Mouse (Mus musculus) bone marrow macrophage, adult 2 months (primary cell): ENCODE results near the gene Map2k7. TPM values are rescaled to one million over a fixed set of nuclear protein-coding genes. Genes with fewer than 3 reads are reported as not detected.
A peak's percentile ranks its signal among the peaks of the same experiment; 100 is the strongest.

Experiments used
- H3K27ac ChIP-seq: 2 replicates; pipeline ENCODE4 v1.5.1; 2012; ENCODE audit warnings: low read depth, low read length; ENCODE audit not compliant: insufficient read depth
- H3K4me1 ChIP-seq: 2 replicates; pipeline ENCODE4 v1.6.1; 2012; ENCODE audit warnings: low read length; ENCODE audit not compliant: control insufficient read depth, insufficient read depth
- H3K4me3 ChIP-seq: 2 replicates; pipeline ENCODE4 v1.5.1; 2012; ENCODE audit warnings: mild to moderate bottlenecking, low read length, moderate library complexity; ENCODE audit not compliant: insufficient read depth
- CTCF ChIP-seq: IDR thresholded peaks from 2 replicates; pipeline ENCODE4 v1.5.1; 2012; ENCODE audit warnings: low read depth, mild to moderate bottlenecking, low read length, moderate library complexity
- POLR2A ChIP-seq: IDR thresholded peaks from 2 replicates; pipeline ENCODE4 v1.6.1; 2012; ENCODE audit warnings: mild to moderate bottlenecking, low read depth, low read length, borderline replicate concordance
- polyA plus RNA-seq: library from polyadenylated mRNA; stranded (reverse); fragments of >200 nt; gene quantifications from 2 replicates; pipeline ENCODE4 v1.2.4, GENCODE M21; 2012; ENCODE audit not compliant: missing spikeins, insufficient read depth, insufficient read length

Gene Map2k7
- polyA plus RNA-seq: 75.4 and 77.0 TPM in 2 replicates

- TF ChIP-seq CTCF (no peak), POLR2A (no peak)
- Histone ChIP-seq H3K4me1 (peaks cover 18% of the 10 kb centered on the region), H3K27ac (peak within 1 kb of the TSS; percentile 88), H3K4me3 (peak within 1 kb of the TSS; percentile 65)
Measured at GRCm38 (mm10) chr8:4238434-4239192, at the start of gene Map2k7, which contains the start of gene Gm49320. Gene Map2k7, plus strand, starts transcription at chr8:4238740. Gene Gm49320, plus strand, starts transcription at chr8:4238865.

GRCm38 (mm10) chr8:4189031-4189722 is 49.4 kb upstream of the Map2k7 start:
- H3K4me3 ChIP-seq: no peak overlapping the region
- H3K27ac ChIP-seq: no peak overlapping the region

GRCm38 (mm10) chr8:4192305-4192704 is 46.2 kb upstream of the Map2k7 start:
- Histone ChIP-seq H3K4me1 (0 out of 2 replicates have a peak, but pooled peaks cover 2% of the 10 kb centered on the region), H3K4me3 (no peak overlapping the region), H3K27ac (no peak overlapping the region)
- TF ChIP-seq POLR2A (no peak), CTCF (no peak)

More at GRCm38 (mm10) chr8:4189031-4189722, 49.4 kb upstream of the Map2k7 start:
- H3K4me1 ChIP-seq: 0 out of 2 replicates have a peak, but pooled peaks cover 2% of the 10 kb centered on the region
- TF ChIP-seq CTCF (no peak), POLR2A (no peak)

GRCm38 (mm10) chr8:4192807-4193587 is 45.5 kb upstream of the Map2k7 start:
- TF ChIP-seq POLR2A (no peak), CTCF (peak; percentile 77)
- 0 out of 2 replicates have a peak, but pooled peaks cover 2% of the 10 kb centered on the region for H3K4me1 ChIP-seq
- H3K27ac ChIP-seq: no peak overlapping the region
- H3K4me3 ChIP-seq: no peak overlapping the region

- Histone ChIP-seq H3K27ac (no peak overlapping the region), H3K4me3 (no peak overlapping the region), H3K4me1 (0 out of 2 replicates have a peak, but pooled peaks cover 2% of the 10 kb centered on the region)
- TF ChIP-seq POLR2A (no peak), CTCF (no peak)
Measured at GRCm38 (mm10) chr8:4193588-4193894, 45.0 kb upstream of the Map2k7 start.

GRCm38 (mm10) chr8:4201321-4201720 is 37.2 kb upstream of the Map2k7 start:
- H3K4me1 ChIP-seq: peaks cover 14% of the 10 kb centered on the region
- TF ChIP-seq POLR2A: no peak
- TF ChIP-seq CTCF: no peak
- H3K4me3 ChIP-seq: no peak overlapping the region
- H3K27ac ChIP-seq: no peak overlapping the region

- no peak overlapping the region for H3K27ac ChIP-seq
- no peak overlapping the region for H3K4me3 ChIP-seq
- peaks cover 14% of the 10 kb centered on the region for H3K4me1 ChIP-seq
- no peak for TF ChIP-seq CTCF
- TF ChIP-seq POLR2A: no peak
Measured at GRCm38 (mm10) chr8:4205246-4206123, 33.1 kb upstream of the Map2k7 start.

GRCm38 (mm10) chr8:4206182-4207015 is 32.1 kb upstream of the Map2k7 start:
- no peak for TF ChIP-seq POLR2A
- no peak for TF ChIP-seq CTCF
- no peak overlapping the region for H3K4me3 ChIP-seq
- H3K27ac ChIP-seq: no peak overlapping the region
- peaks cover 8% of the 10 kb centered on the region for H3K4me1 ChIP-seq
